Mouse (Mus musculus) limb, embryonic 14.5 days (tissue): ENCODE measurements around the gene Slc25a54. TPM values are rescaled to one million over a fixed set of nuclear protein-coding genes. Genes with fewer than 3 reads are reported as not detected.

Experiments
- ATAC-seq: fragments of 200-750 bp; cut with Nextera tagmentation; 2 replicates; pipeline ENCODE4 v1.8.0; 2017; ENCODE audit warnings: low read depth, moderate number of reproducible peaks, moderate TSS enrichment; ENCODE audit not compliant: low FRiP score
- DNase-seq: peaks from one replicate; pipeline ENCODE4 v3.0.0-alpha.2; 2015; ENCODE audit warnings: low spot score
- H3K27ac ChIP-seq: fragments of 300-500 bp; sonication (generic); replicated peaks from 2 replicates; pipeline ENCODE4 v1.5.1; 2014; ENCODE audit warnings: low read depth, mild to moderate bottlenecking, low read length, moderate library complexity, mixed read lengths
- H3K27me3 ChIP-seq: fragments of 300-500 bp; sonication (generic); 2 replicates; pipeline ENCODE4 v1.6.1; 2014; ENCODE audit warnings: low read length, mixed read lengths; ENCODE audit not compliant: control insufficient read depth, insufficient read depth
- H3K36me3 ChIP-seq: fragments of 300-500 bp; sonication (generic); 2 replicates; pipeline ENCODE4 v1.6.1; 2014; ENCODE audit warnings: mild to moderate bottlenecking, low read length, moderate library complexity, mixed read lengths; ENCODE audit not compliant: control insufficient read depth, insufficient read depth
- H3K4me1 ChIP-seq: fragments of 300-500 bp; sonication (generic); 2 replicates; pipeline ENCODE4 v1.6.1; 2014; ENCODE audit warnings: antibody characterized with exemption, low read length, mixed read lengths; ENCODE audit not compliant: control insufficient read depth, insufficient read depth
- H3K4me2 ChIP-seq: fragments of 300-500 bp; sonication (generic); replicated peaks from 2 replicates; pipeline ENCODE4 v1.6.1; 2014; ENCODE audit warnings: low read depth, mild to moderate bottlenecking, low read length, moderate library complexity; ENCODE audit not compliant: severe bottlenecking
- H3K4me3 ChIP-seq: fragments of 300-500 bp; sonication (generic); replicated peaks from 2 replicates; pipeline ENCODE4 v1.5.1; 2014; ENCODE audit warnings: low read length
- H3K9ac ChIP-seq: fragments of 300-500 bp; sonication (generic); 2 replicates; pipeline ENCODE4 v1.6.1; 2014; ENCODE audit warnings: mild to moderate bottlenecking, low read depth, low read length, moderate library complexity; ENCODE audit not compliant: severe bottlenecking
- H3K9me3 ChIP-seq: fragments of 300-500 bp; sonication (generic); 2 replicates; pipeline ENCODE4 v1.6.1; 2016; ENCODE audit warnings: low read length; ENCODE audit not compliant: control insufficient read depth
- POLR2A ChIP-seq: fragments of 200-500 bp; IDR thresholded peaks from 2 replicates; pipeline ENCODE4 v1.8.0; 2012; ENCODE audit warnings: inconsistent platforms, mild to moderate bottlenecking, moderate library complexity, borderline replicate concordance; ENCODE audit not compliant: insufficient read depth, insufficient read length; ENCODE audit errors: extremely low read depth
- WGBS: fragments of 180-500 bp; shearing (Covaris S2); extraction: QIAGEN DNeasy Blood & Tissue Kit; methylation state at CpG from one replicate; pipeline ENCODE4 v1.1.7; 2014; 5-methylcytosine and 5-hydroxymethylcytosine counted together
- polyA plus RNA-seq, 2 experiments: library from polyadenylated mRNA; depleted of rRNA in 1 of 2; stranded (reverse) in 1 of 2; unstranded in 1 of 2; fragments of >200 nt; fragmentation: Nextera tagmentation in 1 of 2; extraction: Ambion mirVana in 1 of 2; gene quantifications; 2 replicates each; pipeline versions ENCODE4 v1.2.1 to v1.2.3; 2012 to 2014

The Slc25a54 gene
- polyA plus RNA-seq (2012; rRNA removed) (not detected in 2 replicates), polyA plus RNA-seq (2014; fragmentation: Nextera tagmentation; extraction: Ambion mirVana) (not detected in 2 replicates)

- Histone ChIP-seq H3K36me3 (no peaks in the 10 kb centered on the region), H3K27me3 (no peaks in the 10 kb centered on the region), H3K27ac (no peak within 1 kb of the TSS), H3K9ac (no peak within 1 kb of the TSS), H3K9me3 (no peaks in the 10 kb centered on the region), H3K4me2 (no peak within 1 kb of the TSS), H3K4me3 (no peak within 1 kb of the TSS), H3K4me1 (no peaks in the 10 kb centered on the region)
- 93% methylated on average over 17 of the region's 17 CpGs for WGBS
- DNase-seq (no peak), ATAC-seq (no peak)
- no peak for TF ChIP-seq POLR2A
Observed at GRCm38 (mm10) chr3:109080169-109080568, at the start of gene Slc25a54. Gene Slc25a54, plus strand, starts transcription at chr3:109080469.

GRCm38 (mm10) chr3:109030817-109031216 lies 49.5 kb upstream of the Slc25a54 start:
- ATAC-seq (0 out of 2 replicates have a peak, but pooled peaks have one; percentile 18), DNase-seq (peak; percentile 62)
- 0 out of 2 replicates have a peak overlapping the region, but pooled peaks have one; percentile 28 for H3K27ac ChIP-seq
- peaks cover 25% of the 10 kb centered on the region for H3K4me1 ChIP-seq
- WGBS = 18% methylated on average over 6 of the region's 6 CpGs
- no peak overlapping the region for H3K4me3 ChIP-seq
- no peaks in the 10 kb centered on the region for H3K9me3 ChIP-seq
- H3K27me3 ChIP-seq = no peaks in the 10 kb centered on the region
- TF ChIP-seq POLR2A = no peak
- no peak overlapping the region for H3K9ac ChIP-seq
- H3K36me3 ChIP-seq = no peaks in the 10 kb centered on the region
- H3K4me2 ChIP-seq = no peak overlapping the region

GRCm38 (mm10) chr3:109031626-109032025 lies 48.6 kb upstream of the Slc25a54 start:
- H3K9me3 ChIP-seq = no peaks in the 10 kb centered on the region
- peaks cover 19% of the 10 kb centered on the region for H3K4me1 ChIP-seq
- H3K4me2 ChIP-seq = no peak overlapping the region
- no peak for TF ChIP-seq POLR2A
- H3K9ac ChIP-seq = no peak overlapping the region
- no peaks in the 10 kb centered on the region for H3K36me3 ChIP-seq
- no peaks in the 10 kb centered on the region for H3K27me3 ChIP-seq
- WGBS = 86% methylated on average over 3 of the region's 3 CpGs
- no peak overlapping the region for H3K27ac ChIP-seq
- ATAC-seq = no peak
- DNase-seq = no peak
- H3K4me3 ChIP-seq = no peak overlapping the region

GRCm38 (mm10) chr3:109032306-109032705 lies 48.0 kb upstream of the Slc25a54 start:
- no peak for DNase-seq
- no peak overlapping the region for H3K27ac ChIP-seq

GRCm38 (mm10) chr3:109034411-109034810 lies 45.9 kb upstream of the Slc25a54 start:
- ATAC-seq = no peak
- no peak for TF ChIP-seq POLR2A
- H3K36me3 ChIP-seq = no peaks in the 10 kb centered on the region
- H3K9me3 ChIP-seq = no peaks in the 10 kb centered on the region
- H3K27me3 ChIP-seq = no peaks in the 10 kb centered on the region
- H3K4me3 ChIP-seq = no peak overlapping the region
- no peak overlapping the region for H3K9ac ChIP-seq
- DNase-seq = no peak
- 83% methylated on average over 1 of the region's 1 CpGs for WGBS
- no peak overlapping the region for H3K27ac ChIP-seq
- no peak overlapping the region for H3K4me2 ChIP-seq
- H3K4me1 ChIP-seq = peaks cover 19% of the 10 kb centered on the region

More at GRCm38 (mm10) chr3:109032306-109032705, 48.0 kb upstream of the Slc25a54 start:
- Histone ChIP-seq H3K36me3 (no peaks in the 10 kb centered on the region), H3K27me3 (no peaks in the 10 kb centered on the region), H3K4me1 (peaks cover 19% of the 10 kb centered on the region), H3K9me3 (no peaks in the 10 kb centered on the region), H3K4me3 (no peak overlapping the region), H3K9ac (no peak overlapping the region), H3K4me2 (no peak overlapping the region)
- no peak for TF ChIP-seq POLR2A
- ATAC-seq = no peak
- WGBS = 40% methylated on average over 2 of the region's 2 CpGs
